Mouse (Mus musculus): Measurements from ENCODE around the gene Npcd. TPM values are rescaled to one million over a fixed set of nuclear protein-coding genes. Genes with fewer than 3 reads are reported as not detected.

Gene Npcd
- total RNA-seq, 2 experiments from 2014 or later = 6.6 to 14.9 TPM

- intact Hi-C loops (cut with DNase I) = no loop called here
- DNase-seq = peak; percentile 96
These were observed 59.7 kb downstream of the Npcd start for GRCm38 (mm10) chr15:79774117-79775027.

GRCm38 (mm10) chr15:79770629-79771240 lies 63.3 kb downstream of the Npcd start:
- intact Hi-C loops (cut with DNase I) = no loop called here

GRCm38 (mm10) chr15:79768302-79768701 lies 65.7 kb downstream of the Npcd start:
- DNase-seq = no peak
- intact Hi-C loops (cut with DNase I) = no loop called here

More at GRCm38 (mm10) chr15:79770629-79771240, 63.3 kb downstream of the Npcd start:
- DNase-seq = no peak

GRCm38 (mm10) chr15:79767327-79767961 lies 66.6 kb downstream of the Npcd start:
- no peak for DNase-seq
- intact Hi-C loops (cut with DNase I) = no loop called here

- intact Hi-C loops (cut with DNase I) = no loop called here
These were observed 67.4 kb downstream of the Npcd start for GRCm38 (mm10) chr15:79766586-79767071.

GRCm38 (mm10) chr15:79766168-79766567 lies 67.9 kb downstream of the Npcd start:
- DNase-seq = no peak
- intact Hi-C loops (cut with DNase I) = no loop called here

More at GRCm38 (mm10) chr15:79766586-79767071, 67.4 kb downstream of the Npcd start:
- no peak for DNase-seq

GRCm38 (mm10) chr15:79765361-79765760 lies 68.7 kb downstream of the Npcd start:
- peak; percentile 72 for DNase-seq
- intact Hi-C loops (cut with DNase I) = no loop called here

- intact Hi-C loops (cut with DNase I) = loop anchor here (5.0 kb wide), 1 partner anchor 313 kb away; no protein-coding TSS in a partner anchor
- no peak for DNase-seq
These were observed 69.3 kb downstream of the Npcd start for GRCm38 (mm10) chr15:79764539-79765267.

GRCm38 (mm10) chr15:79763601-79764246 lies 70.3 kb downstream of the Npcd start:
- intact Hi-C loops (cut with DNase I) = loop anchor here (5.0 kb wide), 1 partner anchor 314 kb away; no protein-coding TSS in a partner anchor
- DNase-seq = peak; percentile 65

GRCm38 (mm10) chr15:79763001-79763400 lies 71.0 kb downstream of the Npcd start:
- intact Hi-C loops (cut with DNase I) = loop anchor here (5.0 kb wide), 1 partner anchor 314 kb away; no protein-coding TSS in a partner anchor

GRCm38 (mm10) chr15:79760956-79761355 lies 73.1 kb downstream of the Npcd start:
- intact Hi-C loops (cut with DNase I) = loop anchor here (5.0 kb wide), 1 partner anchor 316 kb away; no protein-coding TSS in a partner anchor
- no peak for DNase-seq

More at GRCm38 (mm10) chr15:79763001-79763400, 71.0 kb downstream of the Npcd start:
- DNase-seq = no peak

GRCm38 (mm10) chr15:79757118-79757517 lies 76.9 kb downstream of the Npcd start:
- DNase-seq = no peak
- intact Hi-C loops (cut with DNase I) = loop anchor here (10.0 kb wide), 1 partner anchor 158 kb away; no protein-coding TSS in a partner anchor

- DNase-seq = no peak
- intact Hi-C loops (cut with DNase I) = loop anchor here (10.0 kb wide), 1 partner anchor 159 kb away; no protein-coding TSS in a partner anchor
These were observed 77.9 kb downstream of the Npcd start for GRCm38 (mm10) chr15:79755977-79756625.

- no peak for DNase-seq
- intact Hi-C loops (cut with DNase I) = loop anchor here (10.0 kb wide), 1 partner anchor 160 kb away; no protein-coding TSS in a partner anchor
These were observed 78.9 kb downstream of the Npcd start for GRCm38 (mm10) chr15:79755176-79755575.

GRCm38 (mm10) chr15:79753873-79754272 lies 80.2 kb downstream of the Npcd start:
- intact Hi-C loops (cut with DNase I) = loop anchor here (10.0 kb wide), 1 partner anchor 161 kb away; no protein-coding TSS in a partner anchor
- no peak for DNase-seq

- DNase-seq = no peak
- intact Hi-C loops (cut with DNase I) = loop anchor here (10.0 kb wide), 1 partner anchor 161 kb away; no protein-coding TSS in a partner anchor
These were observed 80.7 kb downstream of the Npcd start for GRCm38 (mm10) chr15:79753420-79753752.

GRCm38 (mm10) chr15:79752742-79753419 lies 81.2 kb downstream of the Npcd start:
- peak; percentile 72 for DNase-seq
- intact Hi-C loops (cut with DNase I) = loop anchor here (10.0 kb wide), 1 partner anchor 162 kb away; no protein-coding TSS in a partner anchor

- intact Hi-C loops (cut with DNase I) = loop anchor here (10.0 kb wide), 1 partner anchor 163 kb away; no protein-coding TSS in a partner anchor
- DNase-seq = no peak
These were observed 82.3 kb downstream of the Npcd start for GRCm38 (mm10) chr15:79751772-79752171.

Data from left cerebral cortex, postnatal 4 days (tissue).